Mouse (Mus musculus) adipocyte (in vitro differentiated cells): ENCODE results near the gene 3110082I17Rik.

ENCODE experiments used
- DNase-seq: peaks from one replicate; pipeline ENCODE4 v3.0.0-alpha.2; 2016; ENCODE audit warnings: low spot score

3110082I17Rik gene

GRCm38 (mm10) chr5:139449926-139450325 lies 10.4 kb downstream of the 3110082I17Rik start:
- no peak for DNase-seq

GRCm38 (mm10) chr5:139449161-139449791 lies 11.1 kb downstream of the 3110082I17Rik start:
- peak; percentile 65 for DNase-seq

GRCm38 (mm10) chr5:139448025-139448424 lies 12.3 kb downstream of the 3110082I17Rik start:
- DNase-seq, result no peak

- peak; percentile 29 for DNase-seq
Observed at GRCm38 (mm10) chr5:139445258-139445657, 15.1 kb downstream of the 3110082I17Rik start.

- DNase-seq, result no peak
Observed at GRCm38 (mm10) chr5:139442962-139443361, 17.4 kb downstream of the 3110082I17Rik start.

GRCm38 (mm10) chr5:139442428-139442827 lies 17.9 kb downstream of the 3110082I17Rik start:
- DNase-seq, result no peak

GRCm38 (mm10) chr5:139441726-139442018 lies 18.7 kb downstream of the 3110082I17Rik start:
- no peak for DNase-seq

GRCm38 (mm10) chr5:139440926-139441725 lies 19.2 kb downstream of the 3110082I17Rik start:
- DNase-seq, result no peak

GRCm38 (mm10) chr5:139440451-139440850 lies 19.9 kb downstream of the 3110082I17Rik start:
- peak; percentile 59 for DNase-seq

- no peak for DNase-seq
Observed at GRCm38 (mm10) chr5:139438440-139438839, 21.9 kb downstream of the 3110082I17Rik start.

- DNase-seq, result no peak
Observed at GRCm38 (mm10) chr5:139437769-139438168, 22.6 kb downstream of the 3110082I17Rik start.

- DNase-seq, result no peak
Observed at GRCm38 (mm10) chr5:139434940-139435339, 25.4 kb downstream of the 3110082I17Rik start.

GRCm38 (mm10) chr5:139433842-139434568 lies 26.3 kb downstream of the 3110082I17Rik start:
- no peak for DNase-seq

GRCm38 (mm10) chr5:139432747-139433508 lies 27.4 kb downstream of the 3110082I17Rik start:
- no peak for DNase-seq

- no peak for DNase-seq
Observed at GRCm38 (mm10) chr5:139432333-139432732, 28.0 kb downstream of the 3110082I17Rik start.

GRCm38 (mm10) chr5:139429818-139430341 lies 30.4 kb downstream of the 3110082I17Rik start:
- no peak for DNase-seq

GRCm38 (mm10) chr5:139427989-139428388 lies 32.3 kb downstream of the 3110082I17Rik start:
- no peak for DNase-seq

GRCm38 (mm10) chr5:139427001-139427400 lies 33.3 kb downstream of the 3110082I17Rik start:
- DNase-seq, result no peak

- DNase-seq, result no peak
Observed at GRCm38 (mm10) chr5:139425198-139425597, 35.1 kb downstream of the 3110082I17Rik start.

- peak; percentile 89 for DNase-seq
Observed at GRCm38 (mm10) chr5:139423026-139423865, 37.1 kb downstream of the 3110082I17Rik start, which contains the start of gene Gper1. Gene Gper1, plus strand, starts transcription at chr5:139423151.

GRCm38 (mm10) chr5:139418633-139419032 lies 41.7 kb downstream of the 3110082I17Rik start:
- no peak for DNase-seq
